Mouse (Mus musculus) heart, postnatal 14 days (tissue): Measurements from ENCODE around the gene Rfk. TPM values are rescaled to one million over a fixed set of nuclear protein-coding genes. Genes with fewer than 3 reads are reported as not detected.

Source experiments
- DNase-seq, 2 experiments: peaks; one replicate each; pipeline ENCODE4 v3.0.0; 2021 to 2022
- intact Hi-C: fragments of 180-260 bp; cut with DNase I; formaldehyde crosslinking; loops from one replicate; pipeline ENCODE4 v1.15.1; 2025
- long read RNA-seq, 2 experiments: library from polyadenylated mRNA; stranded (forward); transcript quantifications; one replicate each; pipeline ENCODE4 v2.0.0; 2021
- total RNA-seq, 2 experiments: library from RNA; stranded (reverse); gene quantifications; 2 replicates each; pipeline ENCODE4 v1.2.3; 2021

Gene Rfk
- 10 to 100 TPM; 56.9 to 59.7 TPM for total RNA-seq
- long read RNA-seq, experiment 1, transcript Rfk-201 (4 exons, 2,482 nt), result major isoform, 57 of 58 reads
- long read RNA-seq, experiment 1, partial matches to known transcripts, result 0 of 58 reads
- long read RNA-seq, experiment 1, other reads (novel, unspliced or antisense), result 1 of 58 reads
- long read RNA-seq, experiment 2, transcript Rfk-201 (4 exons, 2,482 nt), result major isoform, 40 of 45 reads
- long read RNA-seq, experiment 2, partial matches to known transcripts, result 1 of 45 reads
- long read RNA-seq, experiment 2, other reads (novel, unspliced or antisense), result 4 of 45 reads

- peak; percentile 96 to 97 for DNase-seq
- intact Hi-C loops, result loop anchor here (5.0 to 10.0 kb wide), 4 partner anchors 232 to 1321 kb away; partner anchors contain the start of genes D030056L22Rik and Pcsk5
These were observed at the start of gene Rfk for GRCm38 (mm10) chr19:17393841-17394591. Gene Rfk, plus strand, starts transcription at chr19:17394043.

- no peak for DNase-seq
- intact Hi-C loops, result no loop called here
These were observed 49.0 kb upstream of the Rfk start for GRCm38 (mm10) chr19:17344881-17345280.

GRCm38 (mm10) chr19:17346716-17347474, 46.9 kb upstream of the Rfk start:
- no peak for DNase-seq
- intact Hi-C loops, result no loop called here

- intact Hi-C loops, result no loop called here
- no peak for DNase-seq
These were observed 46.0 kb upstream of the Rfk start for GRCm38 (mm10) chr19:17347852-17348251.

GRCm38 (mm10) chr19:17353727-17354126, 40.1 kb upstream of the Rfk start:
- DNase-seq, result no peak
- intact Hi-C loops, result no loop called here

GRCm38 (mm10) chr19:17354362-17354761, 39.5 kb upstream of the Rfk start:
- no peak for DNase-seq
- intact Hi-C loops, result no loop called here

GRCm38 (mm10) chr19:17354797-17355196, 39.0 kb upstream of the Rfk start:
- DNase-seq, result no peak
- intact Hi-C loops, result loop anchor here (5.0 kb wide), 1 partner anchor 192 kb away; no protein-coding TSS in a partner anchor

GRCm38 (mm10) chr19:17355361-17355760, 38.5 kb upstream of the Rfk start:
- DNase-seq, result no peak
- intact Hi-C loops, result loop anchor here (5.0 kb wide), 1 partner anchor 193 kb away; no protein-coding TSS in a partner anchor

GRCm38 (mm10) chr19:17355950-17356867, 37.6 kb upstream of the Rfk start:
- intact Hi-C loops, result loop anchor here (5.0 kb wide), 1 partner anchor 194 kb away; no protein-coding TSS in a partner anchor
- peak; percentile 75 to 81 for DNase-seq

GRCm38 (mm10) chr19:17356932-17357331, 36.9 kb upstream of the Rfk start:
- intact Hi-C loops, result loop anchor here (5.0 kb wide), 1 partner anchor 195 kb away; no protein-coding TSS in a partner anchor
- no peak for DNase-seq

- DNase-seq, result no peak
- intact Hi-C loops, result loop anchor here (5.0 kb wide), 1 partner anchor 195 kb away; no protein-coding TSS in a partner anchor
These were observed 36.5 kb upstream of the Rfk start for GRCm38 (mm10) chr19:17357391-17357790.

- DNase-seq, result no peak
- intact Hi-C loops, result loop anchor here (5.0 kb wide), 1 partner anchor 197 kb away; no protein-coding TSS in a partner anchor
These were observed 34.4 kb upstream of the Rfk start for GRCm38 (mm10) chr19:17359315-17359890.

GRCm38 (mm10) chr19:17361181-17361580, 32.7 kb upstream of the Rfk start:
- intact Hi-C loops, result no loop called here
- no peak for DNase-seq

- intact Hi-C loops, result loop anchor here (2.0 kb wide), 1 partner anchor 240 kb away; no protein-coding TSS in a partner anchor
- DNase-seq, result peak; percentile 36 to 50
These were observed 29.1 kb upstream of the Rfk start for GRCm38 (mm10) chr19:17364741-17365140.

- intact Hi-C loops, result no loop called here
- no peak for DNase-seq
These were observed 27.3 kb upstream of the Rfk start for GRCm38 (mm10) chr19:17366364-17367090.

GRCm38 (mm10) chr19:17368557-17368956, 25.3 kb upstream of the Rfk start:
- no peak for DNase-seq
- intact Hi-C loops, result no loop called here

GRCm38 (mm10) chr19:17369581-17369980, 24.3 kb upstream of the Rfk start:
- intact Hi-C loops, result no loop called here

GRCm38 (mm10) chr19:17372701-17373100, 21.1 kb upstream of the Rfk start, which contains the start of gene Gcnt1:
Gene Gcnt1, minus strand, starts transcription at chr19:17372844.
- DNase-seq, result no peak
- intact Hi-C loops, result no loop called here

More at GRCm38 (mm10) chr19:17369581-17369980, 24.3 kb upstream of the Rfk start:
- DNase-seq, result no peak
